Mouse (Mus musculus): ENCODE data around the gene Rfx4. TPM values are rescaled to one million over a fixed set of nuclear protein-coding genes. Genes with fewer than 3 reads are reported as not detected.

The Rfx4 gene
- polyA plus RNA-seq, 1 experiment from 2014 or later, result 1.9 TPM

DNA sequence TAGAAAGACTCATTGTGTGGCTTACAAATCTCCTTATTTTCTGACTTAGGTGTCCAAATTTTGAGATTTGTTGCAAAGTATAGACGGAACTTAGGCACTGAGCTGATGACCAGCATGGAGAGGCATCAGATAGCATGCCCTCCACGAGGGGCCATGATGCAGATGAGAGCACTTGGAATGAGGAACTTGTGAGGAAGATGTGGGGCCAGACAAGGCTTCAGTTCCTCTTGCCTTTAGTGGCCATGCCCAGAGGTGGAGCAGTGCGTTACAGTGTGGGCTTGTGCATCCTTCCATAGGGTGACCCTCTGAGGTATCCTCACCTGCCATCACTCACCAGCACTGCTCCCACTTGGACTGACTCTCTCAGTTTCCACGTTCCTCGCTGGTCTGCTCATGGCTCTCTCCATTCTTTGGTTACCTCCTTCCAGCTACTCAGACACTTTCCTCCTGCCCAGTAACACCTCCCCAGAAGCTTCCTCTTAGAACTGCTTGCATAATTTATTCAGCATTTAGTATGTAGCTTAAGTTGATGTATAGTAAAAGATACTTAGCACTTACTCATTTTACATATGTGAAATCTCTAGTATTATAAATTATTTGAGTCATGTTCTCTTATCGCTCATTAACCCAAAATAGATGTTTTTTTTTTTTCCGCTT is 179.8 kb downstream of the Rfx4 start:
- WGBS, result 82% methylated on average over 7 of the region's 7 CpGs

DNA sequence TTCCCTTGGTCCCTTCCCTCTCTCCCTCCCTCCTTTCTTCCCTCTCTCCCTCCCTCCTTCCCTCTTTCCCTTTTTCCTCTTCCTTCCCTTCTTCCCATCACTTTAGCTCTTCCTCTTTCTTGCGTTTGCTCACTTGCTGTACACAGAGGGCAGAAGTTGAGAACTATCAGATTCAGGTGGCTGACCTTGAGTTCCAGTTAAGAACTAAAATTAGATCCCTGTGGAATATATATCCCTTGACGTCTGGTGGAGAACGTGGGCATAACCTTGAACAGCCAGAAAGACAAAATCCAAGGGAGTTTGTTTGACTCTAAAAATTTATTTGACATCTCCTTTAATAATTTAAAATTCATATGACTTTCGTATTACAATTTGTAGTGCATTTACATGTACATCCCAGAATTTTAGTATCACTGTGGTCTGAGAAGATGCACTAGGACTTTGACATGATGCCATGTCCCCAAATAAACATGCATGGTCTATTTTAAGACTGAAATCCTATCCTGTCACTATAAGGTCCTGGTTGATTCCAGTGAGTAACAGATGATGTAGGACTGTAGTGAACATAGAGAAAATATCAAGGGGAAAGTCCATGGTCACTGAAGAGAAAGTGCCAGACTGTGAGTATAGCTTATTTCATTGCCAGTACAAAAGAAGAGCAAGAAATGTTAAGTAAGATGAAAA is 181.1 kb downstream of the Rfx4 start:
- Histone ChIP-seq H3K9me3 (no peaks in the 10 kb centered on the region), H3K27ac (no peak overlapping the region), H3K27me3 (no peaks in the 10 kb centered on the region), H3K4me1 (peaks cover 1% of the 10 kb centered on the region; the same call in 1 of the 2 replicates), H3K9ac (no peak overlapping the region), H3K4me3 (no peak overlapping the region), H3K4me2 (replicated peaks) (no peak overlapping the region), H3K36me3 (peaks cover 2% of the 10 kb centered on the region; the same call in 1 of the 2 replicates)
- WGBS, result 60% methylated on average over 4 of the region's 4 CpGs
- ATAC-seq (ENCODE audit: insufficient number of reproducible peaks, insufficient read depth, low FRiP score, low TSS enrichment), result no peak

More for the DNA sequence above, 179.8 kb downstream of the Rfx4 start:
- no peak for ATAC-seq (ENCODE audit: insufficient number of reproducible peaks, insufficient read depth, low FRiP score, low TSS enrichment)
- H3K36me3 ChIP-seq, result peaks cover 2% of the 10 kb centered on the region; the same call in 1 of the 2 replicates
- no peak overlapping the region for H3K27ac ChIP-seq
- H3K4me1 ChIP-seq, result peaks cover 3% of the 10 kb centered on the region; the same call in 1 of the 2 replicates
- H3K4me3 ChIP-seq, result no peak overlapping the region
- no peak overlapping the region for H3K9ac ChIP-seq
- H3K9me3 ChIP-seq, result no peaks in the 10 kb centered on the region
- no peak overlapping the region for H3K4me2 ChIP-seq (replicated peaks)
- no peaks in the 10 kb centered on the region for H3K27me3 ChIP-seq

DNA sequence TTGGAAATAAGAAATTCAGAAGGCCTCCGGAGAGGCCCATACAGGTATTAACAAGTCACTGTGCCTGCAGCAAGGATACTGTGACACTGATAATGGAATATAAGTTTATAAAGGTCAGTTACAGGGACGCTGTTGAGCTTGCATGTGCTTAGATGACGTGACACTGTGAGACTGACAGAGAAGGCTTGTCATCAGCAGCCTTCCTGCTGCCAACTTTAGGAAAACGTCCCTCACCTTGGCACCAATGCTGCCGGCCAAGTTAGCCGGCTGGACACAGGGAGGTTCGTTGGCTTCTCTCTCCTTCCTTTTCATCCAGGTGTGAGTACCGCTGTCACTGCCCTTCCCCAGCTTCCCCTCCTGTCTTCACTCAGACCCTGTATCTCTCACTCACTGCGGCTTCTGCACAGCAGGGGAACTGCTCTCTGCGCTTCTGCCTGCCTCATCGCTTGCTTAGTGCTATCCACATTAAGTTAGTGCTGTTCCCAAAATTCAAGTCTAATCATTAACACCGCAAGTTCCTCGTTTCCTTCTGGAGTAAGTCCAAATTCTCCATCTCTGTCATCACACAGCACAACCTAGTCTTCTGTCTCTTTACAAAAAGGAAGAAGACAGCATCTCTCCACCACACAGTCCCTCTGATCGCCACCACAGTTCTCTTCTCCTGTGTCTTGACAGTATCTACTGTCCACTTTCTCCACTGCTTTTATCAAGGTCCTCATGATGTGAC is 182.4 kb downstream of the Rfx4 start:
- H3K9me3 ChIP-seq, result no peaks in the 10 kb centered on the region
- H3K36me3 ChIP-seq, result peaks cover 2% of the 10 kb centered on the region; the same call in 1 of the 2 replicates
- no peak overlapping the region for H3K4me2 ChIP-seq (replicated peaks)
- H3K9ac ChIP-seq, result no peak overlapping the region
- no peak overlapping the region for H3K4me3 ChIP-seq
- no peak overlapping the region for H3K27ac ChIP-seq
- H3K4me1 ChIP-seq, result no peaks in the 10 kb centered on the region; the same call in 1 of the 2 replicates
- 86% methylated on average over 14 of the region's 14 CpGs for WGBS
- ATAC-seq (ENCODE audit: insufficient number of reproducible peaks, insufficient read depth, low FRiP score, low TSS enrichment), result no peak
- no peaks in the 10 kb centered on the region for H3K27me3 ChIP-seq

DNA sequence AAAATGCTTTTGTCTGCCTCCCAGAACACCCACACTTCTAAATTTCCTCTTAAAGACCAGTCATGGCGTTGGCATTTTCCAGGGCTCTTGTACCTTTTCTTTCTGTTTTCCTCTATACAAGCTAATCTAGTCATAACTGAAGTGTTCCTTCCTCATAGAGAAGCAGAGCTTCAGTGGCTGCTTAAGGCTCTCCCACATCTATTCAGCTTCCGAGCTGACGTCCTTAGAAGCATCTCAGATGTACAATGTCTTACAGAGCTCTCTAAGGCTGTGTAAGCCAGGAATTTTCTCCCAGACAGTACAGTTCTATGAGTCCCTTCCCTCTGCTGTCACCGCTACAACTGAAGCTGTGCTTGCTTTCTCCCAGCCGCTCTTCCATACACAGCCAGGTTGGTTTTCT is 183.0 kb downstream of the Rfx4 start:
- no peaks in the 10 kb centered on the region; the same call in 1 of the 2 replicates for H3K4me1 ChIP-seq
- peaks cover 2% of the 10 kb centered on the region; the same call in 1 of the 2 replicates for H3K36me3 ChIP-seq
- ATAC-seq (ENCODE audit: insufficient number of reproducible peaks, insufficient read depth, low FRiP score, low TSS enrichment), result no peak
- H3K4me2 ChIP-seq (replicated peaks), result no peak overlapping the region
- H3K27ac ChIP-seq, result no peak overlapping the region
- H3K9me3 ChIP-seq, result no peaks in the 10 kb centered on the region
- no peak overlapping the region for H3K4me3 ChIP-seq
- H3K27me3 ChIP-seq, result no peaks in the 10 kb centered on the region
- WGBS, result 88% methylated on average over 5 of the region's 5 CpGs
- no peak overlapping the region for H3K9ac ChIP-seq

DNA sequence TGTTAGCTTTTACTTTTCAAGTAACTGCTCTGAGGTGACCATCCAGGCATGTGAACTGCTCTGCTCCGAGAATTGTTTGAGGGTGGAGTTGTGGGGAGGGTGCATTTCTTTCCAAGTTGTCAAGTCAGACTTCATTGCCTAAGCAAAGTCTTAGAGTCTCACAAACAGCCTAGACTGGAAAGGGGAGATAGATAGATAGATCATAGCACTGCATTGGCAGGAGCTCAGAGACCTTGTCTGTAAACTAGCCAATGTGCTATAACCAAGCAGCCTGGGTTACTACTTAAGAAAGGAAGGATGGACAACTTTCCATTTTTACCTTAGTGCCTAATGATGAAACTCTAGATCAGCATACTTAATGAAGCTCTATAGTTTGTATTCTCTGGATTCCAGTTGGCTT is 184.5 kb downstream of the Rfx4 start:
- no peak overlapping the region for H3K4me3 ChIP-seq
- H3K27ac ChIP-seq, result no peak overlapping the region
- no peak for ATAC-seq (ENCODE audit: insufficient number of reproducible peaks, insufficient read depth, low FRiP score, low TSS enrichment)
- peaks cover 2% of the 10 kb centered on the region; the same call in 1 of the 2 replicates for H3K36me3 ChIP-seq
- no peaks in the 10 kb centered on the region for H3K9me3 ChIP-seq
- no peaks in the 10 kb centered on the region; the same call in 1 of the 2 replicates for H3K4me1 ChIP-seq
- H3K9ac ChIP-seq, result no peak overlapping the region
- H3K27me3 ChIP-seq, result no peaks in the 10 kb centered on the region
- no peak overlapping the region for H3K4me2 ChIP-seq (replicated peaks)
- WGBS, result 85% methylated on average over 1 of the region's 1 CpGs

DNA sequence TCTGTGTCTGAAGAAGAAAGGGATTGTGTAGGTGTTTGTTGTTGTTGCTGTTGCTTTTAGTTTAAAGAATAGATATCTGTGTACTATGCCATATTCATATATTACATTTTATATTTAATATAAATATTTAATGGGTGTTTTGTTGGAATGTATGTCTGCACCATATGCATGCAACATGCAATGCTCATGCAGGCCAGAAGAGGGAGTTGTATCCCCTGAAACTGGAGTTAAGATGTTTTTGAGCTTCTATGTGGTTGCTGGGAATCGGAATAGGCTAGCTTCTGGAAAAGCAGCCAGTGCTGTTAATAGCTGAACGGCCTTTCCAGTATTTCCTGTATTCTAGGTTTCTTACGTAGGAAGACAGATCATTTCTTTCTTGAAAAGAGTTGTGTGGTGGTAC is 189.8 kb downstream of the Rfx4 start:
- no peak overlapping the region for H3K9ac ChIP-seq
- no peaks in the 10 kb centered on the region for H3K27me3 ChIP-seq
- no peak overlapping the region for H3K4me3 ChIP-seq
- WGBS, result 97% methylated on average over 3 of the region's 3 CpGs
- ATAC-seq (ENCODE audit: insufficient number of reproducible peaks, insufficient read depth, low FRiP score, low TSS enrichment), result no peak
- H3K4me1 ChIP-seq, result no peaks in the 10 kb centered on the region
- H3K4me2 ChIP-seq (replicated peaks), result no peak overlapping the region
- no peaks in the 10 kb centered on the region for H3K9me3 ChIP-seq
- peaks cover 23% of the 10 kb centered on the region for H3K36me3 ChIP-seq
- H3K27ac ChIP-seq, result no peak overlapping the region

DNA sequence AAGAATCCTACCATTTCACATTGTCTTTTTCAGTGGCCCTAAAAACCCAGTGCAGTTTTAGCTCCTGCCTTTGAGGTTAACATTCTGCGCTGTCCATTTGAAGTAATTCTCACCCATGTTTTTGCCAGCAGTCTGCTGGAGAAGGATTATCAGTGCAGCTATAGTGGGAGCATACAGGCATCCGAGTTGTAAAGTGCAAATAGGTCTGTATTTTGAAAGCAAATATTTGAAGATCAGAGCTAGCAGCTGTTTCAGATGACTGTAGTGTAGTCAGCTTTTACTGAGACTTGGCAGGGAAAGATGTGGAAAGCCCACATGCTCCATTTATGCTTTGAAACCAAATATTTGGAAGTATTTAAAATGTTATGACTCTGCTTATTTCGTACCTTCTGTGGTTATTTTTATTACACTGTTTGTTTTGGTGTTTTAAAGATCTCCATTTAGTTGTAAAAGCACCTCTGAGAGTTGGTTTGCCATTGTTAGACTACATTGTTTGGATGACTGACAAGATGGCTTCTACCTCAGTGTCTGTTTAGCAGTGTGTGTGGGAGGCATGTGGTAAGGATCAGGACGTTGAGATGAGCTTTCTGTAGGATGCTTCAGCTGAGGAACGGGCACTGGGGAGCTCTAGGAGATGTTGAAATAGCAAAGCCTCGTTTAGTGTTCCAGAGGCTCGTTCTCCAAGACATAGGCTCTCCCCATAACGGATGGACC is 193.3 kb downstream of the Rfx4 start:
- Histone ChIP-seq H3K27me3 (no peaks in the 10 kb centered on the region), H3K4me1 (no peaks in the 10 kb centered on the region), H3K27ac (no peak overlapping the region), H3K4me3 (no peak overlapping the region), H3K4me2 (replicated peaks) (no peak overlapping the region), H3K9ac (no peak overlapping the region), H3K9me3 (no peaks in the 10 kb centered on the region), H3K36me3 (peaks cover 30% of the 10 kb centered on the region)
- 79% methylated on average over 8 of the region's 8 CpGs for WGBS
- no peak for ATAC-seq (ENCODE audit: insufficient number of reproducible peaks, insufficient read depth, low FRiP score, low TSS enrichment)

DNA sequence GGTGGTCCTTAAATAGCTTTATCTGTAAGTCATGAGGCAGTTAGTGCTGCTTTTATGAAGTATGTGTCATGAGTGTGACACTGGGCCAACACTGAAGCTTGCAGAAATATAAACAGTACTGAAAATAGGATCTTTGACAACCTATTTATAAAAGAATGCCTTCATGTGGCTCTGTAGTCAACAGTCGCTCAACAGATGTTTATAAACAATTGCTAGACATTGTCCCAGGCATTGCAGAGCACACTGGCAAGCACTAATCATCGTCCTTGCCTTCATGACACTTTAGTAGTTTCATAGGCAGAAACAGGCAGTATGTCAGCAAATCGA is 193.8 kb downstream of the Rfx4 start:
- WGBS, result 91% methylated on average over 3 of the region's 3 CpGs
- Histone ChIP-seq H3K27me3 (no peaks in the 10 kb centered on the region), H3K4me3 (no peak overlapping the region), H3K4me2 (replicated peaks) (no peak overlapping the region), H3K36me3 (peaks cover 30% of the 10 kb centered on the region), H3K9ac (no peak overlapping the region), H3K4me1 (no peaks in the 10 kb centered on the region), H3K27ac (no peak overlapping the region), H3K9me3 (no peaks in the 10 kb centered on the region)
- no peak for ATAC-seq (ENCODE audit: insufficient number of reproducible peaks, insufficient read depth, low FRiP score, low TSS enrichment)

DNA sequence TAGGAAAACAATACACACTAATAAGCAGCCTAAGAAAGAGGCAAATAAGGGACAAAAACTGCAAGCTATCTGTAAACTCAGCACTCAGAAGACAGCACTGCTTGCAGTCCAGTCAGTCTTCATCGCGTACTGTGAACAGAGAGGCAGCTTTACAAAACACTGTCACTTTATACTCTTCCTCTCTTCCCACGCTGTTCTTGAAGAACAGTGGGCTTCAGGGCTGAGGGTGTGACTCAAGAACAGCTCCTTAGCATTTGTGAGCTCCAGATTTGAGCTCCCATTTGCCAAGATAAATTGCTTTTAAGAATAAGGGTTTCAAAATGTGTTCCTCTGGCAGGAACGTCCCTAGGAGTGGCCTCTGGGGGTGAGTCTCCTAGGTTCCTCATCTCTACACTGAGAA is 194.5 kb downstream of the Rfx4 start:
- WGBS, result 83% methylated on average over 4 of the region's 4 CpGs
- Histone ChIP-seq H3K36me3 (peaks cover 30% of the 10 kb centered on the region), H3K9me3 (no peaks in the 10 kb centered on the region), H3K4me2 (replicated peaks) (no peak overlapping the region), H3K27me3 (no peaks in the 10 kb centered on the region), H3K9ac (no peak overlapping the region), H3K4me3 (no peak overlapping the region), H3K27ac (no peak overlapping the region), H3K4me1 (no peaks in the 10 kb centered on the region)
- ATAC-seq (ENCODE audit: insufficient number of reproducible peaks, insufficient read depth, low FRiP score, low TSS enrichment), result no peak

DNA sequence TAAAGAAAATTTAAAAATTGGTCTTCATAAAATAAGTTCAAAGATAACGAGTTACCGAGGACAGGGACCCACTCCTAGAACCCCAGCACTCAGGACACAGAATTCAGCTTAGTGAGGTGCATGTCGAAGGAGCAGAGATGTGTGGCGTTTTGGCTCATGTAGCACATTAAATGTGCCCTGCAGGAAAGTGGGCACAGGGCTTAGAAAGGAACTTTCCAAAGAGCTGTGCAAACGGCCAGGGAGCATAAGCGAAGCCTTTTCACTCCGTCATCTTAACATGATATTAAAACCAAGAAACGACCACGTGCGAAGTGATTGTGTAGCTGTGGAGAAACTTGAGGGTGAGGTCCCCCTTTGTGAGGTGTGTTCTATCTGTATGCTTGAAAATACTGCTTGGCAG is 198.4 kb downstream of the Rfx4 start:
- Histone ChIP-seq H3K4me1 (no peaks in the 10 kb centered on the region), H3K9ac (no peak overlapping the region), H3K9me3 (no peaks in the 10 kb centered on the region), H3K27me3 (no peaks in the 10 kb centered on the region), H3K27ac (no peak overlapping the region), H3K36me3 (peaks cover 19% of the 10 kb centered on the region), H3K4me3 (no peak overlapping the region), H3K4me2 (replicated peaks) (no peak overlapping the region)
- no peak for ATAC-seq (ENCODE audit: insufficient number of reproducible peaks, insufficient read depth, low FRiP score, low TSS enrichment)
- WGBS, result 92% methylated on average over 10 of the region's 10 CpGs
